Mouse (Mus musculus): ENCODE data around the gene Calcoco1. TPM values are rescaled to one million over a fixed set of nuclear protein-coding genes. Genes with fewer than 3 reads are reported as not detected.
A peak's percentile ranks its signal among the peaks of the same experiment; 100 is the strongest.
"Not testable (repeated sequence)": the region's sequence is repeated elsewhere in the genome, so short reads cannot be mapped to it uniquely, and the experiment has no call there.

Calcoco1 gene
- polyA plus RNA-seq, 1 experiment from 2014 or later: 42.7 TPM

DNA sequence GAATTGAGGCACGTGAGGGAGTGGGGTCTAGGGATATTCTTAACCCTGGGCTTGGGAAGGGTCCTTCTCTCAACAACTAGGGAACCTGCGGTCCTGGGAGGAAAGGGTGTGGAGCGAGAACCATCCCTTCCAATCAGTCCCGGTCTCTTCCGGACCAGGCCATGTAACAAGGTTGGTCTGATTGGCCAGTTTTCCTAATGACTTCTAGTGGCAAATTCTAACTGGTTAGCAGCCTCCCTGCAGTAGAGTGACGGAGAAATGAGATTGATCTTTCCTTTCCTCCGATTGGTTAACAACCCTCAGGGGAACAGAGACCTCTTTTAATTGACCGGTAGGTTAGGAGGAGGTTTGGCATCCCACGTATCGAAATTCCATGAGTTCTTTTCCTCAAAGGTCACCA lies 48.4 kb downstream of the Calcoco1 start:
- H3K4me3 ChIP-seq (replicated peaks): 0 out of 2 replicates have a peak overlapping the region, but pooled peaks have one; percentile 10
- peak; percentile 63 for ATAC-seq (ENCODE audit: low FRiP score)
- peaks cover 5% of the 10 kb centered on the region; the same call in 1 of the 2 replicates for H3K36me3 ChIP-seq (replicated peaks)
- H3K27me3 ChIP-seq: no peaks in the 10 kb centered on the region
- H3K4me1 ChIP-seq: peaks cover 36% of the 10 kb centered on the region
- H3K9me3 ChIP-seq: no peaks in the 10 kb centered on the region
- peak overlapping the region; percentile 78 for H3K4me2 ChIP-seq
- H3K27ac ChIP-seq: peak overlapping the region; percentile 75
- H3K9ac ChIP-seq: no peak overlapping the region
- WGBS: 2% methylated on average over 10 of the region's 10 CpGs

DNA sequence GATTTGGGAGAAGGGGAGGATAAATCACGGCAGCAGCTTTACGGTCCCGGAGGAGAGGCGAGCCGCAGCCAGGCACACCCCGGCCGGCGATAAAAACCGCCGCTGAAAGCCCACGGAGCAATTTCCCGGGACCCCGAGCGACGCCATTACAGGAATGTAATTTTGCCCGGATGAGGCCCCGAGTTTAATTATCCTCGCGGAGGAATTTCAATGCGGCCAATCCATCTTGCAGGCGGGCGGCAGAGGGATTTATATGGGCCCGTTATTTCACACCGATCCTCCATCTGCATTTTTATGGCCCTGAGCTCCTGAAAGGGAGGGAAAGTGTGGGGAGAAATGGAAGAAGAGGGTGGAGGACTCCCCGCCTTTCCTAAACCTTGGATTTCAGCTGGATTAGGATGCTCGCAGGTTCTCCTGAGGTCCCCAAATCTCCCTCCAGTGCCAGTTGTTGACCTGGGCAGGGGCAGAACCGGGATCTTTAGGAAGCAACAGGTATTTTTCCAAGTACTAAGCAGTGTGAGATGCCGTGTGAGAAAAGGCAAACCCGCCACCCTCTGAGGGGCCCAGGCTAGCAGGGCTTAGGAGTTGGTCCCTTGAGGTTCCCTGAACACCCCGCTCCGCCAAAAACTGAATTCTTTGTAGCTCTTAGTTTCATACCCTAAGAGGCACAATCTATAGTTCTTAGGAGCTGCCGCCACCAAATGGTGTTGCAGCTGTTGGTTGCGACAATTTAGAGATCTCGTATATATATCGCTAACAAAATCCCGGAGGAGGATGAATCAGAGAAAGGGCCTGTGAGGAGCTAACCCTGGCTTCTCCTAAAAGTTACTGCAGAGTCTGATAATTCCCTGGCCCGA lies 49.5 kb downstream of the Calcoco1 start, which contains the start of gene Atp5g2:
Gene Atp5g2 (minus strand): TSS at position 138 of the 857 bp plus-strand sequence.
- Histone ChIP-seq H3K27ac (peak within 1 kb of the TSS; percentile 99), H3K9me3 (no peaks in the 10 kb centered on the region), H3K4me3 (replicated peaks) (peak within 1 kb of the TSS; percentile 47), H3K36me3 (replicated peaks) (peaks cover 13% of the 10 kb centered on the region), H3K4me1 (peaks cover 36% of the 10 kb centered on the region), H3K9ac (peak within 1 kb of the TSS; percentile 74), H3K27me3 (no peaks in the 10 kb centered on the region), H3K4me2 (peak within 1 kb of the TSS; percentile 78)
- no peak; the same call in 1 of the 2 replicates for ATAC-seq (ENCODE audit: low FRiP score)
- 2% methylated on average over 37 of the region's 37 CpGs for WGBS

DNA sequence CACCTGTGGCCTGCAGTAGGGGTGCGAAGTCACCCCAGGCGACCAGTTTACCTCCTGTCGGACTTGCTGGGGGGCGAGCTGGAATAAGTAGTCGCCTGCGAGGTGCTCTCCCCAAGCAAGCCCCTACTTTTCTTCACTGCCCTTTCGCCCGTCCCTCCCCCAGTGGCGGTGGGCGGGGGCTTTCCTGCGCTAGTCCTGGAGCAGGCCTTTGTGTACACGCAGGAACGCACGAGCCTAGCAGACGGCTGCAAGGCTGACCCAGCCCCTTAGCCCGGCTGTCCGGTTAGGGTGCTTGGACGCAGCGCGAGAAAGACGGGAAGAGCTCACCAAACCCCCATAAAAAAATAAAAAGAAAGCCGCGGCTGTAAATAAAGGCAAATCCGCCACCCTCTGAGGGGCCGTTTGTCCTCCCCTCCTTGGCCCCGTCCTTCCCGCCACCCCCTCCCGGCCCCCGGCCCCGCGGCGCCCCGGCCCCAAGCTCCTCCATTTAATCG lies 50.2 kb downstream of the Calcoco1 start:
- Histone ChIP-seq H3K36me3 (replicated peaks) (peaks cover 20% of the 10 kb centered on the region), H3K9me3 (no peaks in the 10 kb centered on the region), H3K4me1 (peaks cover 36% of the 10 kb centered on the region), H3K4me3 (replicated peaks) (peak overlapping the region; percentile 47), H3K27me3 (no peaks in the 10 kb centered on the region), H3K4me2 (peak overlapping the region; percentile 78), H3K9ac (peak overlapping the region; percentile 74), H3K27ac (peak overlapping the region; percentile 99)
- 1% methylated on average over 34 of the region's 34 CpGs for WGBS
- ATAC-seq (ENCODE audit: low FRiP score): peak; percentile 70

DNA sequence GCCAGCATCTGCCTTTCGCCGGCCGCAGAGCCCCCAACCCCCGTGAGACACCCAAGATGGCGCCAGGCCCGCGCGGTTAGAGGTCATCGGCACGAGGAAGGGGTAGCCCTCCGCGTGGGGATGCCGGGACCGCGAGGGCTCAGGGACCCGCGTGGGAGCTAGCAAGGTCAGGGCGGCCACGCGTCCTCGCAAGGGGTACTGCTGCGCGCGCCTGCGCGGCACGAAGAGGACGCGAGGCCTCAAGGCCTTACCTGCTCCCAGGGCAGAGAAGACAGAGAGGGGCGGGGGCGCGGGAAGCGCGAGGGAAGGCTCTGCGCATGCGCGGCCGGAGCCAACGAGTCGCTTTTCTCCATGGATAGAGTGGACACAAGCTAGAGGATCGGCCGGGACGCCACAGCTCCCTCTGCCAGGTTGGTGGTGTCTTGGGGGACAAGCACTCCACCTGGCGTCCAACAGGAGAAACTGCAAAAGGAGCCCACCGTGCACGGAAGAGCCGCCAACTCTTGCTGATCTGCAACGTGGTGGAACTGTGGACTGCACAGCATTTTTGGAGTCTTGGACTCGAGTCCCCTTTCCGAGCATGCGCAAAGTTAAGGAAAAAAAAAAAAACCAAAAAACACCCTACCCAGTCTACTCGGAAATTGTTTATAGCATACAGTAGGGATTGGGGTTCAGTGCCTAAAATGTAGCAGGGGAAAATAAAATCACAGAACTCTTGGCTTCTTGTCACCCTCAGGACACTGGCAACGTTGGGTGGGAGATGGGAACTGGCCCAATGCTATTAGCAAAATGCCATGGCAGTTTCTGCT lies 51.0 kb downstream of the Calcoco1 start:
- ATAC-seq (ENCODE audit: low FRiP score): peak; percentile 91
- peak overlapping the region; percentile 96 for H3K9ac ChIP-seq
- under 1% methylated on average over 53 of the region's 53 CpGs for WGBS
- H3K27me3 ChIP-seq: no peaks in the 10 kb centered on the region
- peak overlapping the region; percentile 99 for H3K27ac ChIP-seq
- peak overlapping the region; percentile 75 for H3K4me3 ChIP-seq (replicated peaks)
- H3K4me2 ChIP-seq: peak overlapping the region; percentile 79
- H3K4me1 ChIP-seq: peaks cover 36% of the 10 kb centered on the region
- no peaks in the 10 kb centered on the region for H3K9me3 ChIP-seq
- H3K36me3 ChIP-seq (replicated peaks): peaks cover 28% of the 10 kb centered on the region

DNA sequence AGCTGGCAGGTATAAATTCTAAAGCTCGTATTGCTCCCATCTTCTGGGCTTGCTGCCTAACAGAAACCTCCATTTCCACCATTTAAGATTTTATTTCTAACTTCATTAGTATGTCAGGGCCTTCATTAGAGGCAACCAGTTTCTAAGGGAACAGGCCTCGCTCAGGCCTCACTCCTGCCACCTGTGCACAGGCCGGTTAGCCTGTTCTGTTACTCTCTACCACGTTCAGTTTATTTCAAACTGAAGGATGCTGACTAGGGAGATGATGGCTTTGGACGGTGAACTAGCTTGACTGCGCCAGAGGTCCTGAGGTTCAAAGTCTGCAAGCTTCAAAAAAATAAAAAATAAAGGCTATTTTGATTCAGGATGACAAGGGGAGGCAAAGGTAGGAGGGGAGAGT lies 51.7 kb downstream of the Calcoco1 start:
- peak overlapping the region; percentile 79 for H3K4me2 ChIP-seq
- ATAC-seq (ENCODE audit: low FRiP score): no peak
- no peaks in the 10 kb centered on the region for H3K27me3 ChIP-seq
- WGBS: 16% methylated on average over 6 of the region's 6 CpGs
- H3K9me3 ChIP-seq: no peaks in the 10 kb centered on the region
- H3K36me3 ChIP-seq (replicated peaks): peaks cover 30% of the 10 kb centered on the region
- peak overlapping the region; percentile 99 for H3K27ac ChIP-seq
- H3K4me3 ChIP-seq (replicated peaks): peak overlapping the region; percentile 75
- H3K9ac ChIP-seq: peak overlapping the region; percentile 96
- H3K4me1 ChIP-seq: peaks cover 36% of the 10 kb centered on the region

DNA sequence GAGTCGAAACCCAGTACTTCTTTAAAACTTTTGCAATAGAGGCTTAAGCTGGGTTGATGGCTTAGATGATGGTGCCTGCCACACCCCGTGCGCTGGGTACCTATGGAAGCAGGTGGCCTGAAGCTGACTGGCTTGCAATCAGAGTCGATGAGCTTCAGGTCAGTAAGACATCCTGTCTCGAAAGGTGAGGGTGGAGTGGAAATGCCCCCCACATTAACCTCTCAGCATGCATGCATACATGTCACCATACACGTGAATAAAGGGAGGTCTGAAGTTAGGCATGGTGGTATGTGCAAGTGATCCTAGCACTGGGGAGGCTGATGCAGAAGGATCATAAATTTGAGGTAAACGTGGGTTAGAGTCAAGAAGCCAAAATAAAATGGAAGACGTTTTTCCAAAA lies 52.4 kb downstream of the Calcoco1 start:
- Histone ChIP-seq H3K9me3 (no peaks in the 10 kb centered on the region), H3K36me3 (replicated peaks) (peaks cover 37% of the 10 kb centered on the region), H3K9ac (peak overlapping the region; percentile 17; the same call in 1 of the 2 replicates), H3K4me1 (peaks cover 36% of the 10 kb centered on the region), H3K27ac (no peak overlapping the region), H3K27me3 (no peaks in the 10 kb centered on the region), H3K4me2 (peak overlapping the region; percentile 79), H3K4me3 (replicated peaks) (0 out of 2 replicates have a peak overlapping the region, but pooled peaks have one; percentile 7)
- no peak for ATAC-seq (ENCODE audit: low FRiP score)
- WGBS: 92% methylated on average over 8 of the region's 8 CpGs

DNA sequence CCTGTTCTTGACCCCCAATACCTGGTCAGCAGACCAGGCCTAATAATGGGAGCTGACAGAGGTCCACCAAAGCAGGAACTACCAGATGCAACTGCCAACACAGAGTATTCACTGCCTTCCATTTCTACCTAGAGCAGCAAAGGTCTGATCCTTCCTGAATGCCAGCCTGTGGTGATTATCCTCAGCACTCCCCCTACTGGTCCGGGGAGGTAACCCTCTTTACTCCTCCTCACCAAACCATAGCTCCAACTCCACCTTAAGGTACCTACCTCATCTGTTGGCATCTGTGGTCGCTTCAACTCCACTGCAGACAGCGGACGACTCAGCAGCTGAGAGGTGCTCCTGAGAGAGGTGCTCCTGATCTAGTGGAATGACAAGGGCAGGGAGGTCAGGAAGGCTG lies 56.5 kb downstream of the Calcoco1 start:
- H3K4me1 ChIP-seq: peaks cover 11% of the 10 kb centered on the region
- no peaks in the 10 kb centered on the region for H3K9me3 ChIP-seq
- 59% methylated on average over 4 of the region's 4 CpGs for WGBS
- no peak overlapping the region for H3K27ac ChIP-seq
- H3K9ac ChIP-seq: no peak overlapping the region
- ATAC-seq (ENCODE audit: low FRiP score): no peak
- no peak overlapping the region for H3K4me2 ChIP-seq
- peaks cover 73% of the 10 kb centered on the region for H3K36me3 ChIP-seq (replicated peaks)
- H3K4me3 ChIP-seq (replicated peaks): no peak overlapping the region
- H3K27me3 ChIP-seq: no peaks in the 10 kb centered on the region

DNA sequence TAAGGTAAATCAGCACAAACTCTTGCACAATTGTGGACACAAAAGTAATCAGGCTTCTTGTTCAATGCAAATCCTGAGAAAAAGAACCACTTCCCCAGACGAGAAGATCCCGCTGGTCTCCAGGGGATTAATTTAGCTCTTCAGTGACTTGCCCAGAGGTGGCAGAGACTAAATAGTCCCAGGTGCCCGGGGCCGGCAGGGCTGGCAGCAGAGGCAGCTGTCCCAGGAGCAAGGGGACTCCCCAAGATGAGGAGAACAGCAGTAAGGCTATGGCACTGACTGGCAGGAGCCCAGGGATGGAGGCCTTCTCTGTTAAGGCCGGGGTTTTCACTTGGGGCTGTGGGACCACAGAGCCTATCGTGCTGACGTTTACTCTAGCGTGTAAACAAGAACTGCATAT lies 58.2 kb downstream of the Calcoco1 start:
- no peak overlapping the region for H3K4me3 ChIP-seq (replicated peaks)
- H3K36me3 ChIP-seq (replicated peaks): peaks cover 82% of the 10 kb centered on the region
- 92% methylated on average over 8 of the region's 8 CpGs for WGBS
- ATAC-seq (ENCODE audit: low FRiP score): no peak
- H3K9me3 ChIP-seq: no peaks in the 10 kb centered on the region
- H3K4me2 ChIP-seq: no peak overlapping the region
- H3K9ac ChIP-seq: no peak overlapping the region
- no peaks in the 10 kb centered on the region for H3K4me1 ChIP-seq
- H3K27me3 ChIP-seq: no peaks in the 10 kb centered on the region
- no peak overlapping the region for H3K27ac ChIP-seq

DNA sequence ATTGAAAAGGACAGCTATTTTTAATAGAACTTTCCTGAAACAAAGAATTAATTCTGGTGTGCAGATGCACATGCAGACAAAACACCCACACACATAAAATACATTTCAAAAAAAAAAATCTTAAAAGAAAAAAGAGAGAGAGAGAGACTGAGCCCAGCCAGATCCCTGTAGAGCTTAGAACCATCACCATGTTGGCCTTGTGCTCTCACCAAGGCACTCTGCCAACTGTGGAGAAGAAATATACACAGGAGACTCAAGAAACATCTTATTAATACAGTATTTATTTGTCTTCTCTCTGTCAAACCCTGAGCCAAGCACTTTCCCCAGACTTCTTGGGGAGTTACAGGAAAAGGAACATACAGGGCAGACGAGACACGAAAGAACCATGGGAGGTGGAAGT lies 59.4 kb downstream of the Calcoco1 start:
- not testable (repeated sequence) for H3K9ac ChIP-seq; H3K4me1 ChIP-seq; ATAC-seq (ENCODE audit: low FRiP score); H3K4me2 ChIP-seq; H3K9me3 ChIP-seq; H3K4me3 ChIP-seq (replicated peaks); H3K27ac ChIP-seq; H3K27me3 ChIP-seq
- WGBS: 83% methylated on average over 1 of the region's 2 CpGs
- peaks cover 72% of the 10 kb centered on the region for H3K36me3 ChIP-seq (replicated peaks)

DNA sequence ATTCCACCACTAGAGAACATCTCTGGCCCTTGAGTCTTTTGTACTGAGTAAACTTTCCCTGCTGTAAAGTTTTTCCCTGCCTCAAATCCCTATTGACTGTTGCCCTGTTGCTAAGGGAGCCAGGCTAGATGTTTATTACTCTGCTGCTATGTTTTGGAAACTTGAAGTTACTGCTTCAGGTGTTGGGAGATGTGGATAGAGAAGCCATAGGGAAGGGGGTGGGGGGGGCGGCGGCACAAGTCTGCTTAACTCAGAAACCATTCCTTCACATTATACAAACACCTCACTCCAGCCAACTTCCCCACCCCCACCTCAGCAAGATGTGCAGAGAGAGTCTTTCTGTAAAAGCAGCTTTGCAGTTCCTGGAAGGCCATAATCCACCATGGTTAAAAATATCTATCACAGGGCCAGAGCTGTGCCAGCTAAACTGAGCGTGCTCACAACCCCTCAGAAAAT lies 64.0 kb downstream of the Calcoco1 start:
- Histone ChIP-seq H3K9ac (no peak overlapping the region), H3K36me3 (replicated peaks) (peaks cover 30% of the 10 kb centered on the region), H3K4me1 (0 out of 2 replicates have a peak, but pooled peaks cover 5% of the 10 kb centered on the region), H3K4me3 (replicated peaks) (no peak overlapping the region), H3K27me3 (no peaks in the 10 kb centered on the region), H3K9me3 (no peaks in the 10 kb centered on the region), H3K27ac (no peak overlapping the region), H3K4me2 (no peak overlapping the region)
- WGBS: 90% methylated on average over 3 of the region's 3 CpGs
- ATAC-seq (ENCODE audit: low FRiP score): no peak
